Mouse (Mus musculus): ENCODE measurements around the gene Taf4.

GRCm38 (mm10) chr2:179967633-179968032, 8.8 kb downstream of the Taf4 start:
- TF ChIP-seq POLR2A (IDR thresholded peaks at IDR 0.05; ENCODE audit: extremely low read depth, insufficient read depth, low read length): no peak
- TF ChIP-seq CTCF (IDR thresholded peaks at IDR 0.05; ENCODE audit: extremely low read depth, insufficient read depth, low read length): no peak
